13 mouse cellular contexts compared by ENCODE assay signal in the genomic region with DNA sequence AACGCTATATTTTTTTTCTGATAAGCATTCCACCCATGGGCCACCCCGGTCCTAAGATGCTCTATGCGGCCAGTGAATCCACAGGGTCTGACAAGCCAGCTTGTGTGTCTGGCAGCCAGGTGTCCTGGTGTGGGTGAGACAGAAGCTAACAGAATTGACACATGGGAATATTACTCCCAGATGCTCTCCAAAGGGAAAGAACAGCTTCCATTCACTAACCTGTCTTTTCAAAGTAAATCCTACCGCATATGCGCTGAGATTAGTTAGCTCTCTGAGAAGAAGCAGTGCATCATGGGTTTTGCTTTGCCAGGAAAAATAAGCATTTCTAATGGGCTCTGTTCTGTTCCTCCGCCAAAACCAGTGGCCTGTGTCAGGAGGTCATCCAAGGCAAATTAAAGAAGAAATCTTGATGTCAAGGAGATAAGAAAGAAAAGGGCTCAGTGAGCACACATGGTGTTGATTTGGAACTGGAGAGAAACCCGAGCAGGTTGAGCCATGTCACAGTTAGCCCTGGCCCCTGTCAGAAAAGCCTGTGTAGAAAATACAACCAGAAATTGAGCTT.
DNase-seq lines count a peak whose midpoint lies in the region; ATAC-seq and TF ChIP-seq lines count a peak whose summit lies in the region.
"Had no signal": no experiment of that assay in that cellular context is flagged by ENCODE, and none has a peak within 500 bp of the region (broad histone marks: within the 10 kb centered on the region; RNA-seq: fewer than 3 reads in every experiment).

No protein-coding gene starts in this region.

- no peaks in the 10 kb centered on the region for H3K4me1 ChIP-seq in hindbrain, postnatal 0 days (ENCODE audit: insufficient read depth, low read length)
- no peaks in the 10 kb centered on the region; the same call in 1 of the 2 replicates for H3K4me1 ChIP-seq in hindbrain, embryonic 13.5 days (replicated peaks)
- H3K4me1 ChIP-seq in embryonic facial prominence, embryonic 13.5 days, result peaks cover 15% of the 10 kb centered on the region
- no peaks in the 10 kb centered on the region for H3K4me1 ChIP-seq in limb, embryonic 11.5 days (ENCODE audit: control insufficient read depth, insufficient read depth, low read length)
- no peaks in the 10 kb centered on the region for H3K4me1 ChIP-seq in intestine, embryonic 16.5 days (ENCODE audit: control insufficient read depth, insufficient read depth, low read length)
- H3K4me1 ChIP-seq: liver, embryonic 15.5 days had no signal

- peak; percentile 7 for DNase-seq in hindbrain, postnatal 0 days (ENCODE audit: low spot score)
- peak; percentile 81 for DNase-seq in embryo, embryonic 10 days (ENCODE audit: low spot score)
- peak; percentile 65 for DNase-seq in limb, embryonic 11.5 days (ENCODE audit: low spot score)
- no peak for DNase-seq in adrenal gland, adult 18-20 months (ENCODE audit: low spot score in 2 of 2)
- DNase-seq: heart, postnatal 14 days; retina, postnatal 1 day; thymus, postnatal 36 days had no signal

- H3K36me3 ChIP-seq in hindbrain, postnatal 0 days (ENCODE audit: insufficient read depth, low read length), result no peaks in the 10 kb centered on the region
- no peaks in the 10 kb centered on the region for H3K36me3 ChIP-seq in hindbrain, embryonic 13.5 days
- H3K36me3 ChIP-seq in embryonic facial prominence, embryonic 13.5 days, result no peaks in the 10 kb centered on the region
- H3K36me3 ChIP-seq in limb, embryonic 11.5 days (ENCODE audit: control insufficient read depth, insufficient read depth, low read length), result no peaks in the 10 kb centered on the region
- H3K36me3 ChIP-seq in intestine, embryonic 16.5 days (ENCODE audit: control insufficient read depth, insufficient read depth, low read length), result no peaks in the 10 kb centered on the region
- H3K36me3 ChIP-seq: liver, embryonic 15.5 days had no signal

- no peaks in the 10 kb centered on the region for H3K9me3 ChIP-seq in hindbrain, postnatal 0 days (ENCODE audit: low read length)
- H3K9me3 ChIP-seq in hindbrain, embryonic 13.5 days, result no peaks in the 10 kb centered on the region
- H3K9me3 ChIP-seq in embryonic facial prominence, embryonic 13.5 days, result no peaks in the 10 kb centered on the region
- H3K9me3 ChIP-seq in limb, embryonic 11.5 days (ENCODE audit: control insufficient read depth, low read length), result no peaks in the 10 kb centered on the region
- H3K9me3 ChIP-seq in intestine, embryonic 16.5 days (ENCODE audit: control insufficient read depth, low read length), result no peaks in the 10 kb centered on the region
- H3K9me3 ChIP-seq: liver, embryonic 15.5 days had no signal

- no peak overlapping the region for H3K4me2 ChIP-seq in hindbrain, postnatal 0 days (ENCODE audit: low read depth, low read length)
- H3K4me2 ChIP-seq in hindbrain, embryonic 13.5 days, result no peak overlapping the region
- H3K4me2 ChIP-seq in embryonic facial prominence, embryonic 13.5 days, result peak overlapping the region; percentile 34
- 0 out of 2 replicates have a peak overlapping the region, but pooled peaks have one; percentile 1 for H3K4me2 ChIP-seq in limb, embryonic 11.5 days (ENCODE audit: low read depth, severe bottlenecking)
- no peak overlapping the region for H3K4me2 ChIP-seq in intestine, embryonic 16.5 days (ENCODE audit: low read depth, low read length)
- H3K4me2 ChIP-seq: liver, embryonic 15.5 days had no signal

- no peaks in the 10 kb centered on the region for H3K27me3 ChIP-seq in hindbrain, postnatal 0 days (ENCODE audit: insufficient read depth, low read length)
- H3K27me3 ChIP-seq in hindbrain, embryonic 13.5 days, result no peaks in the 10 kb centered on the region
- H3K27me3 ChIP-seq in embryonic facial prominence, embryonic 13.5 days, result no peaks in the 10 kb centered on the region
- H3K27me3 ChIP-seq in limb, embryonic 11.5 days (ENCODE audit: control insufficient read depth, insufficient read depth, low read length), result no peaks in the 10 kb centered on the region
- no peaks in the 10 kb centered on the region for H3K27me3 ChIP-seq in intestine, embryonic 16.5 days (replicated peaks; ENCODE audit: control insufficient read depth, insufficient read depth, low read length)
- H3K27me3 ChIP-seq: liver, embryonic 15.5 days had no signal

- no peak for TF ChIP-seq CTCF in hindbrain, postnatal 0 days (IDR thresholded peaks at IDR 0.05; ENCODE audit: low read depth)

- 45% methylated on average over 7 of the region's 7 CpGs for WGBS in hindbrain, postnatal 0 days
- WGBS in hindbrain, embryonic 13.5 days, result 58% methylated on average over 7 of the region's 7 CpGs
- WGBS in embryonic facial prominence, embryonic 13.5 days, result 24% methylated on average over 7 of the region's 7 CpGs
- 9% methylated on average over 7 of the region's 7 CpGs for WGBS in limb, embryonic 11.5 days
- WGBS in intestine, embryonic 16.5 days, result 53% methylated on average over 7 of the region's 7 CpGs

- no peak overlapping the region for H3K4me3 ChIP-seq in hindbrain, postnatal 0 days (ENCODE audit: low read length)
- no peak overlapping the region for H3K4me3 ChIP-seq in hindbrain, embryonic 13.5 days
- H3K4me3 ChIP-seq in embryonic facial prominence, embryonic 13.5 days, result no peak overlapping the region
- no peak overlapping the region for H3K4me3 ChIP-seq in limb, embryonic 11.5 days (ENCODE audit: low read depth, low read length)
- H3K4me3 ChIP-seq in intestine, embryonic 16.5 days (ENCODE audit: low read length), result no peak overlapping the region
- H3K4me3 ChIP-seq: left cerebral cortex, adult 2 months; liver, embryonic 15.5 days had no signal

- no peak overlapping the region for H3K27ac ChIP-seq in hindbrain, postnatal 0 days
- H3K27ac ChIP-seq in hindbrain, embryonic 13.5 days, result no peak overlapping the region
- peak overlapping the region; percentile 68 for H3K27ac ChIP-seq in embryonic facial prominence, embryonic 13.5 days
- no peak overlapping the region for H3K27ac ChIP-seq in limb, embryonic 11.5 days (replicated peaks; ENCODE audit: low read depth, low read length)
- H3K27ac ChIP-seq in intestine, embryonic 16.5 days (ENCODE audit: low read length), result no peak overlapping the region
- H3K27ac ChIP-seq: left cerebral cortex, adult 2 months; liver, embryonic 15.5 days; macrophage had no signal

- ATAC-seq in hindbrain, postnatal 0 days, result no peak
- no peak for ATAC-seq in hindbrain, embryonic 13.5 days (ENCODE audit: low FRiP score)
- no peak for ATAC-seq in embryonic facial prominence, embryonic 13.5 days (ENCODE audit: insufficient number of reproducible peaks, insufficient read depth, low FRiP score, low TSS enrichment, low read depth)
- ATAC-seq in limb, embryonic 11.5 days (ENCODE audit: insufficient number of reproducible peaks, low FRiP score, low TSS enrichment, low read depth), result peak; percentile 68; the same call in 1 of the 2 replicates
- ATAC-seq in intestine, embryonic 16.5 days, result no peak

- no peak overlapping the region for H3K9ac ChIP-seq in hindbrain, postnatal 0 days (replicated peaks; ENCODE audit: low read length)
- no peak overlapping the region for H3K9ac ChIP-seq in hindbrain, embryonic 13.5 days
- H3K9ac ChIP-seq in embryonic facial prominence, embryonic 13.5 days, result no peak overlapping the region
- H3K9ac ChIP-seq in limb, embryonic 11.5 days (ENCODE audit: low read length), result no peak overlapping the region
- H3K9ac ChIP-seq in intestine, embryonic 16.5 days (ENCODE audit: low read depth, low read length), result no peak overlapping the region
- H3K9ac ChIP-seq: liver, embryonic 15.5 days had no signal

Comparison
In these comparisons a context has a peak if more than half of its experiments do, and no peak if none do; other contexts are left out.
1. DNase-seq: peak in hindbrain, postnatal 0 days (single experiment), embryo, embryonic 10 days (single experiment) and limb, embryonic 11.5 days (single experiment); none in adrenal gland, adult 18-20 months (0 of 2).
2. H3K4me2 ChIP-seq: peak in embryonic facial prominence, embryonic 13.5 days (single experiment) and limb, embryonic 11.5 days (single experiment); none in hindbrain, postnatal 0 days (single experiment), hindbrain, embryonic 13.5 days (single experiment) and intestine, embryonic 16.5 days (single experiment).